Mouse (Mus musculus) heart, adult 2 months (tissue): ENCODE data around the gene Mms19. TPM values are rescaled to one million over a fixed set of nuclear protein-coding genes. Genes with fewer than 3 reads are reported as not detected.

Experiments
- DNase-seq, 2 experiments: peaks; one replicate each; pipeline ENCODE4 v3.0.0; 2021
- H3K27ac ChIP-seq: fragments of 200-600 bp; 2 replicates; pipeline ENCODE4 v1.8.1; 2022
- H3K27me3 ChIP-seq: fragments of 200-500 bp; 2 replicates; pipeline ENCODE4 v1.6.1; 2012; ENCODE audit warnings: mild to moderate bottlenecking, low read length, inconsistent platforms, mixed read lengths; ENCODE audit not compliant: control insufficient read depth, insufficient read depth
- H3K36me3 ChIP-seq: fragments of 200-500 bp; 2 replicates; pipeline ENCODE4 v1.6.1; 2012; ENCODE audit warnings: low read length, inconsistent platforms; ENCODE audit not compliant: control insufficient read depth, insufficient read depth
- H3K4me1 ChIP-seq: fragments of 200-500 bp; 2 replicates; pipeline ENCODE4 v1.6.1; 2011; ENCODE audit warnings: low read length; ENCODE audit not compliant: control insufficient read depth, insufficient read depth
- H3K4me3 ChIP-seq: fragments of 200-600 bp; 2 replicates; pipeline ENCODE4 v1.8.1; 2022
- H3K79me2 ChIP-seq: fragments of 200-500 bp; replicated peaks from 2 replicates; pipeline ENCODE4 v1.6.1; 2012; ENCODE audit warnings: mild to moderate bottlenecking, inconsistent platforms, low read length, moderate library complexity, mixed read lengths; ENCODE audit not compliant: control insufficient read depth, insufficient read depth
- H3K9ac ChIP-seq: fragments of 200-500 bp; 2 replicates; pipeline ENCODE4 v1.6.1; 2012; ENCODE audit warnings: low read depth, mild to moderate bottlenecking, control low read depth, inconsistent platforms, low read length, mixed read lengths
- CTCF ChIP-seq: fragments of 200-600 bp; IDR thresholded peaks from 2 replicates; pipeline ENCODE4 v1.8.1; 2022; ENCODE audit warnings: antibody characterized with exemption, mild to moderate bottlenecking, moderate library complexity
- EP300 ChIP-seq: fragments of 200-500 bp; IDR thresholded peaks from 2 replicates; pipeline ENCODE4 v1.6.1; 2011; ENCODE audit warnings: low read depth, low read length, control low read depth; ENCODE audit not compliant: insufficient read depth
- POLR2A ChIP-seq: fragments of 200-500 bp; IDR thresholded peaks from 2 replicates; pipeline ENCODE4 v1.6.1; 2011; ENCODE audit warnings: mild to moderate bottlenecking, low read depth, low read length, control low read depth; ENCODE audit not compliant: insufficient read depth
- WGBS: fragments of 180-500 bp; shearing (Covaris S2); methylation state at CpG from one replicate; pipeline ENCODE4 v1.1.7; 2018; 5-methylcytosine and 5-hydroxymethylcytosine counted together
- intact Hi-C: fragments of 180-260 bp; cut with DNase I; formaldehyde crosslinking; loops from one replicate; pipeline ENCODE4 v1.15.1; 2025
- polyA plus RNA-seq: library from polyadenylated mRNA; depleted of rRNA; stranded (reverse); fragments of >200 nt; gene quantifications from 2 replicates; pipeline ENCODE4 v1.2.3, GENCODE M21; 2012
- total RNA-seq, 2 experiments: library from RNA; stranded (reverse); gene quantifications; 2 replicates each; pipeline ENCODE4 v1.2.3; 2021

The Mms19 gene
- total and polyA plus RNA-seq, 3 experiments = 14.2 to 35.4 (median 17.9) TPM

GRCm38 (mm10) chr19:42001253-42001980, 20.5 kb upstream of the Mms19 start:
- H3K4me3 ChIP-seq = no peak overlapping the region
- no peaks in the 10 kb centered on the region for H3K27me3 ChIP-seq
- H3K79me2 ChIP-seq = no peaks in the 10 kb centered on the region; the same call in 1 of the 2 replicates
- 89% methylated on average over 12 of the region's 12 CpGs for WGBS
- peaks cover 44% of the 10 kb centered on the region for H3K4me1 ChIP-seq
- TF ChIP-seq EP300 = no peak
- no peak for TF ChIP-seq POLR2A
- no peak for TF ChIP-seq CTCF
- intact Hi-C loops = no loop called here
- H3K36me3 ChIP-seq = no peaks in the 10 kb centered on the region; the same call in 1 of the 2 replicates
- no peak overlapping the region for H3K9ac ChIP-seq
- peak overlapping the region; percentile 65; the same call in 1 of the 2 replicates for H3K27ac ChIP-seq
- no peak for DNase-seq

GRCm38 (mm10) chr19:42000446-42000958, 19.5 kb upstream of the Mms19 start:
- DNase-seq = peak in 1 of 2 experiments; percentile 43
- peaks cover 39% of the 10 kb centered on the region for H3K4me1 ChIP-seq
- no peaks in the 10 kb centered on the region; the same call in 1 of the 2 replicates for H3K79me2 ChIP-seq
- 0 out of 2 replicates have a peak, but pooled peaks have one; percentile 56 for TF ChIP-seq EP300
- 0 out of 2 replicates have a peak, but pooled peaks have one; percentile 14 for TF ChIP-seq POLR2A
- TF ChIP-seq CTCF = no peak
- H3K9ac ChIP-seq = no peak overlapping the region
- intact Hi-C loops = no loop called here
- H3K27ac ChIP-seq = peak overlapping the region; percentile 65
- 6% methylated on average over 4 of the region's 4 CpGs for WGBS
- H3K4me3 ChIP-seq = no peak overlapping the region
- no peaks in the 10 kb centered on the region; the same call in 1 of the 2 replicates for H3K36me3 ChIP-seq
- no peaks in the 10 kb centered on the region for H3K27me3 ChIP-seq

- intact Hi-C loops = no loop called here
- Histone ChIP-seq H3K36me3 (no peaks in the 10 kb centered on the region; the same call in 1 of the 2 replicates), H3K4me3 (no peak overlapping the region), H3K27me3 (no peaks in the 10 kb centered on the region), H3K9ac (no peak overlapping the region), H3K27ac (peak overlapping the region; percentile 65), H3K4me1 (peaks cover 32% of the 10 kb centered on the region), H3K79me2 (no peaks in the 10 kb centered on the region; the same call in 1 of the 2 replicates)
- no peak for TF ChIP-seq CTCF
- TF ChIP-seq EP300 = no peak
- no peak for TF ChIP-seq POLR2A
- WGBS = 55% methylated on average over 4 of the region's 4 CpGs
- DNase-seq = peak in 1 of 2 experiments; percentile 54
Observed at GRCm38 (mm10) chr19:41999688-42000283, 18.8 kb upstream of the Mms19 start.

- no peak overlapping the region for H3K9ac ChIP-seq
- 47% methylated on average over 9 of the region's 9 CpGs for WGBS
- H3K36me3 ChIP-seq = no peaks in the 10 kb centered on the region; the same call in 1 of the 2 replicates
- peak in 1 of 2 experiments; percentile 21 for DNase-seq
- H3K4me1 ChIP-seq = peaks cover 32% of the 10 kb centered on the region
- no peak for TF ChIP-seq POLR2A
- TF ChIP-seq EP300 = no peak
- TF ChIP-seq CTCF = no peak
- no peaks in the 10 kb centered on the region; the same call in 1 of the 2 replicates for H3K79me2 ChIP-seq
- no peak overlapping the region for H3K4me3 ChIP-seq
- H3K27ac ChIP-seq = peak overlapping the region; percentile 26
- H3K27me3 ChIP-seq = no peaks in the 10 kb centered on the region
- intact Hi-C loops = no loop called here
Observed at GRCm38 (mm10) chr19:41998770-41999548, 18.0 kb upstream of the Mms19 start.

- WGBS = 55% methylated on average over 10 of the region's 10 CpGs
Observed at GRCm38 (mm10) chr19:41997090-41997489, 16.1 kb upstream of the Mms19 start.

More at GRCm38 (mm10) chr19:41997090-41997489, 16.1 kb upstream of the Mms19 start:
- H3K36me3 ChIP-seq = no peaks in the 10 kb centered on the region; the same call in 1 of the 2 replicates
- peaks cover 36% of the 10 kb centered on the region for H3K4me1 ChIP-seq
- peak overlapping the region; percentile 62 for H3K27ac ChIP-seq
- no peak for DNase-seq
- no peak overlapping the region for H3K4me3 ChIP-seq
- TF ChIP-seq EP300 (no peak), CTCF (no peak), POLR2A (no peak)
- H3K27me3 ChIP-seq = no peaks in the 10 kb centered on the region
- H3K9ac ChIP-seq = no peak overlapping the region
- no peaks in the 10 kb centered on the region; the same call in 1 of the 2 replicates for H3K79me2 ChIP-seq
- intact Hi-C loops = loop anchor here (2.0 kb wide), 1 partner anchor 14 kb away; no protein-coding TSS in a partner anchor
